Mouse (Mus musculus) heart, adult 11 months (tissue): ENCODE data around the gene Gm8857.
A peak's percentile ranks its signal among the peaks of the same experiment; 100 is the strongest.
"Not testable (repeated sequence)": the region's sequence is repeated elsewhere in the genome, so short reads cannot be mapped to it uniquely, and the experiment has no call there.

Experiments
- DNase-seq: peaks from one replicate; pipeline ENCODE4 v3.0.0; 2022

The Gm8857 gene

GRCm38 (mm10) chr5:10947505-10947904 is at the start of gene Gm8857, which contains the start of gene Gm8871:
Gene Gm8857, plus strand, starts transcription at chr5:10947807.
Gene Gm8871, plus strand, starts transcription at chr5:10947805.
- not testable (repeated sequence) for DNase-seq

GRCm38 (mm10) chr5:10953512-10953911 is 5.9 kb downstream of the Gm8857 start:
- DNase-seq: not testable (repeated sequence)

GRCm38 (mm10) chr5:10958057-10958456 is 10.4 kb downstream of the Gm8857 start:
- DNase-seq: peak; percentile 84
